Mouse (Mus musculus) erythroblast, embryonic 14.5 days (primary cell): ENCODE data around the gene Pdcd6.

Experiments used
- GATA1 ChIP-seq: IDR thresholded peaks from 2 replicates; pipeline ENCODE4 v1.6.1; 2012; ENCODE audit warnings: low read length, inconsistent platforms, mixed read lengths
- TAL1 ChIP-seq: IDR thresholded peaks from 3 replicates; pipeline ENCODE4 v1.6.1; 2012; ENCODE audit warnings: low read length, inconsistent platforms, mixed read lengths

- TF ChIP-seq GATA1 (no peak), TAL1 (no peak)
Measured at GRCm38 (mm10) chr13:74363176-74363858, 45.9 kb upstream of the Pdcd6 start.
